Mouse (Mus musculus) urinary bladder, adult 2 months (tissue): ENCODE measurements around the gene C7. TPM values are rescaled to one million over a fixed set of nuclear protein-coding genes. Genes with fewer than 3 reads are reported as not detected.
"Not testable (repeated sequence)": the region's sequence is repeated elsewhere in the genome, so short reads cannot be mapped to it uniquely, and the experiment has no call there.

Source experiments
- DNase-seq: peaks from one replicate; pipeline ENCODE4 v3.0.0; 2022; ENCODE audit warnings: low spot score
- polyA plus RNA-seq: library from polyadenylated mRNA; depleted of rRNA; stranded (reverse); fragments of >200 nt; gene quantifications from 2 replicates; pipeline ENCODE4 v1.2.3, GENCODE M21; 2012; rRNA removed

The C7 gene
- 51.5 and 67.5 TPM in 2 replicates for polyA plus RNA-seq

- DNase-seq, result no peak
Measured at GRCm38 (mm10) chr15:5063635-5064034, at the start of gene C7. Gene C7 (minus strand): TSS chr15:5063740.

GRCm38 (mm10) chr15:5112651-5113050 lies 49.1 kb upstream of the C7 start:
- DNase-seq, result no peak

- DNase-seq, result no peak
Measured at GRCm38 (mm10) chr15:5108655-5109040, 45.1 kb upstream of the C7 start.

- DNase-seq, result no peak
Measured at GRCm38 (mm10) chr15:5107686-5108654, 44.4 kb upstream of the C7 start, which contains the start of gene Card6. Gene Card6 (minus strand): TSS chr15:5108539.

- DNase-seq, result no peak
Measured at GRCm38 (mm10) chr15:5106293-5106692, 42.8 kb upstream of the C7 start.

GRCm38 (mm10) chr15:5105891-5106290 lies 42.4 kb upstream of the C7 start:
- DNase-seq, result no peak

GRCm38 (mm10) chr15:5102312-5102711 lies 38.8 kb upstream of the C7 start:
- DNase-seq, result no peak

- DNase-seq, result no peak
Measured at GRCm38 (mm10) chr15:5097376-5097775, 33.8 kb upstream of the C7 start.

- DNase-seq, result no peak
Measured at GRCm38 (mm10) chr15:5095534-5096301, 32.2 kb upstream of the C7 start.

- no peak for DNase-seq
Measured at GRCm38 (mm10) chr15:5090131-5090530, 26.6 kb upstream of the C7 start.

- DNase-seq, result no peak
Measured at GRCm38 (mm10) chr15:5088850-5089608, 25.5 kb upstream of the C7 start.

GRCm38 (mm10) chr15:5086162-5086561 lies 22.6 kb upstream of the C7 start:
- DNase-seq, result no peak

GRCm38 (mm10) chr15:5081235-5081634 lies 17.7 kb upstream of the C7 start:
- DNase-seq, result no peak

GRCm38 (mm10) chr15:5068801-5069518 lies 5.4 kb upstream of the C7 start:
- no peak for DNase-seq

GRCm38 (mm10) chr15:5045560-5046284 lies 17.8 kb downstream of the C7 start:
- DNase-seq, result no peak

GRCm38 (mm10) chr15:5029256-5029655 lies 34.3 kb downstream of the C7 start:
- no peak for DNase-seq

- not testable (repeated sequence) for DNase-seq
Measured at GRCm38 (mm10) chr15:5023479-5024265, 39.9 kb downstream of the C7 start.

- DNase-seq, result no peak
Measured at GRCm38 (mm10) chr15:5009644-5010107, 53.9 kb downstream of the C7 start.

- DNase-seq, result no peak
Measured at GRCm38 (mm10) chr15:5003503-5004196, 59.9 kb downstream of the C7 start.
